Mouse (Mus musculus): ENCODE data around the gene Ccr2.

DNA sequence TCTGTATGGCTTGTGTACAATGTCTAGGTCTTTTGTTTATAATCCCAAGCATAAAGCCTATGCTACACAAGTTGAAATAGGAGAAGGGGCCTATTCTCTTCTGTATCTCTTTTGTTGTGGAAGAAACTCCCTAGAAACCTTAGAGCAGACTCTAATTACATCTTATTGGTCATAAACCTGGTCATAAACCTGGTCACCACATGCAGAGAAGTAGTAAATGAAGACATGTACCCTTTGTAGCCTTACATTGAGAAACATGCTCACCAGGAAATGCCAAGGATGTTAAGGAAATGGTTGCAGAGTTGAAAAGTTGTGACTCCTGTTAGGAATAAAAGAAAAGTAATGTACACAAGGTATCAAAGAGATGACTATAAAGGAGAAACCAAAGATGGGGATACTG is 3.4 kb downstream of the Ccr2 start:
- TF ChIP-seq POLR2A (IDR thresholded peaks at IDR 0.05; ENCODE audit: borderline replicate concordance, control insufficient read depth, low read depth, low read length) (no peak), CTCF (IDR thresholded peaks at IDR 0.05; ENCODE audit: control insufficient read depth, insufficient read depth, low read length) (no peak)

Data from bone marrow, adult 2 months (tissue).